Mouse (Mus musculus) hindbrain, embryonic 10.5 days (tissue): ENCODE measurements around the gene Gm525. TPM values are rescaled to one million over a fixed set of nuclear protein-coding genes. Genes with fewer than 3 reads are reported as not detected.
"Not testable (repeated sequence)": the region's sequence is repeated elsewhere in the genome, so short reads cannot be mapped to it uniquely, and the experiment has no call there.

Experiments
- DNase-seq: peaks from one replicate; pipeline ENCODE4 v3.0.0-alpha.2; 2017; ENCODE audit warnings: low spot score
- H3K27ac ChIP-seq: fragments of 300-500 bp; sonication (generic); 2 replicates; pipeline ENCODE4 v1.5.1; 2016; ENCODE audit warnings: mild to moderate bottlenecking, moderate library complexity
- H3K27me3 ChIP-seq: fragments of 300-500 bp; sonication (generic); 2 replicates; pipeline ENCODE4 v1.6.1; 2016; ENCODE audit warnings: mild to moderate bottlenecking; ENCODE audit not compliant: poor library complexity, insufficient read depth, severe bottlenecking
- H3K36me3 ChIP-seq: fragments of 300-500 bp; sonication (generic); 2 replicates; pipeline ENCODE4 v1.6.1; 2016; ENCODE audit warnings: mild to moderate bottlenecking, moderate library complexity
- H3K4me1 ChIP-seq: fragments of 300-500 bp; sonication (generic); replicated peaks from 2 replicates; pipeline ENCODE4 v1.6.1; 2016; ENCODE audit warnings: mild to moderate bottlenecking
- H3K4me3 ChIP-seq: fragments of 300-500 bp; sonication (generic); 2 replicates; pipeline ENCODE4 v1.5.1; 2016; ENCODE audit warnings: mild to moderate bottlenecking, moderate library complexity
- H3K9me3 ChIP-seq: fragments of 300-500 bp; sonication (generic); 2 replicates; pipeline ENCODE4 v1.6.1; 2016; ENCODE audit warnings: mild to moderate bottlenecking, moderate library complexity
- WGBS: fragments of 180-500 bp; shearing (Covaris S2); methylation state at CpG from one replicate; pipeline ENCODE4 v1.1.7; 2016; 5-methylcytosine and 5-hydroxymethylcytosine counted together
- polyA plus RNA-seq: library from polyadenylated mRNA; unstranded; fragments of >200 nt; fragmentation: Nextera tagmentation; extraction: Ambion mirVana; gene quantifications from 2 replicates; pipeline ENCODE4 v1.2.1, GENCODE M21; 2016

Gm525 gene
- polyA plus RNA-seq, 1 experiment from 2014 or later: not detected

GRCm38 (mm10) chr11:89084601-89085000 is 11.0 kb downstream of the Gm525 start:
- no peak overlapping the region for H3K27ac ChIP-seq
- H3K4me3 ChIP-seq: no peak overlapping the region
- DNase-seq: no peak
- peaks cover 6% of the 10 kb centered on the region; the same call in 1 of the 2 replicates for H3K4me1 ChIP-seq
- no peaks in the 10 kb centered on the region for H3K27me3 ChIP-seq
- WGBS: 48% methylated on average over 7 of the region's 7 CpGs
- no peaks in the 10 kb centered on the region for H3K9me3 ChIP-seq
- no peaks in the 10 kb centered on the region for H3K36me3 ChIP-seq

- Histone ChIP-seq H3K9me3 (no peaks in the 10 kb centered on the region), H3K36me3 (no peaks in the 10 kb centered on the region), H3K4me3 (no peak overlapping the region), H3K27ac (no peak overlapping the region), H3K27me3 (no peaks in the 10 kb centered on the region), H3K4me1 (peaks cover 6% of the 10 kb centered on the region; the same call in 1 of the 2 replicates)
- 70% methylated on average over 10 of the region's 10 CpGs for WGBS
- DNase-seq: no peak
These were observed 12.7 kb downstream of the Gm525 start for GRCm38 (mm10) chr11:89086208-89086809.

- no peaks in the 10 kb centered on the region for H3K27me3 ChIP-seq
- H3K4me1 ChIP-seq: peaks cover 6% of the 10 kb centered on the region; the same call in 1 of the 2 replicates
- 90% methylated on average over 4 of the region's 4 CpGs for WGBS
- H3K27ac ChIP-seq: no peak overlapping the region
- no peaks in the 10 kb centered on the region for H3K36me3 ChIP-seq
- no peak overlapping the region for H3K4me3 ChIP-seq
- no peaks in the 10 kb centered on the region for H3K9me3 ChIP-seq
- DNase-seq: no peak
These were observed 15.1 kb downstream of the Gm525 start for GRCm38 (mm10) chr11:89088754-89089153.

- H3K36me3 ChIP-seq, H3K27ac ChIP-seq, H3K4me1 ChIP-seq, H3K27me3 ChIP-seq, H3K9me3 ChIP-seq, H3K4me3 ChIP-seq, DNase-seq: not testable (repeated sequence)
- 88% methylated on average over 7 of the region's 7 CpGs for WGBS
These were observed 16.7 kb downstream of the Gm525 start for GRCm38 (mm10) chr11:89090359-89090758.

GRCm38 (mm10) chr11:89092714-89093113 is 19.1 kb downstream of the Gm525 start:
- 84% methylated on average over 9 of the region's 9 CpGs for WGBS
- DNase-seq: no peak

GRCm38 (mm10) chr11:89095306-89095705 is 21.7 kb downstream of the Gm525 start:
- DNase-seq: no peak
- H3K36me3 ChIP-seq: no peaks in the 10 kb centered on the region
- H3K27ac ChIP-seq: no peak overlapping the region
- WGBS: 80% methylated on average over 3 of the region's 3 CpGs
- no peaks in the 10 kb centered on the region; the same call in 1 of the 2 replicates for H3K27me3 ChIP-seq
- H3K4me3 ChIP-seq: no peak overlapping the region
- H3K4me1 ChIP-seq: peaks cover 1% of the 10 kb centered on the region
- H3K9me3 ChIP-seq: no peaks in the 10 kb centered on the region

More at GRCm38 (mm10) chr11:89092714-89093113, 19.1 kb downstream of the Gm525 start:
- no peaks in the 10 kb centered on the region for H3K36me3 ChIP-seq
- no peaks in the 10 kb centered on the region for H3K4me1 ChIP-seq
- H3K4me3 ChIP-seq: no peak overlapping the region
- H3K27me3 ChIP-seq: no peaks in the 10 kb centered on the region
- H3K9me3 ChIP-seq: no peaks in the 10 kb centered on the region
- H3K27ac ChIP-seq: no peak overlapping the region

GRCm38 (mm10) chr11:89097292-89097691 is 23.7 kb downstream of the Gm525 start:
- Histone ChIP-seq H3K4me1 (peaks cover 10% of the 10 kb centered on the region), H3K27me3 (peaks cover 15% of the 10 kb centered on the region)
- H3K9me3 ChIP-seq, DNase-seq, H3K36me3 ChIP-seq, H3K27ac ChIP-seq, H3K4me3 ChIP-seq: not testable (repeated sequence)
- 92% methylated on average over 10 of the region's 10 CpGs for WGBS

- H3K27ac ChIP-seq: no peak overlapping the region
- no peak for DNase-seq
- peaks cover 18% of the 10 kb centered on the region for H3K27me3 ChIP-seq
- 85% methylated on average over 17 of the region's 17 CpGs for WGBS
- H3K36me3 ChIP-seq: no peaks in the 10 kb centered on the region
- no peaks in the 10 kb centered on the region for H3K9me3 ChIP-seq
- no peak overlapping the region for H3K4me3 ChIP-seq
- H3K4me1 ChIP-seq: peaks cover 10% of the 10 kb centered on the region
These were observed 24.6 kb downstream of the Gm525 start for GRCm38 (mm10) chr11:89098083-89098835.

- no peaks in the 10 kb centered on the region for H3K36me3 ChIP-seq
- H3K9me3 ChIP-seq: no peaks in the 10 kb centered on the region
- no peak overlapping the region for H3K27ac ChIP-seq
- no peak overlapping the region for H3K4me3 ChIP-seq
- peaks cover 24% of the 10 kb centered on the region for H3K27me3 ChIP-seq
- no peak for DNase-seq
- WGBS: 77% methylated on average over 6 of the region's 6 CpGs
- H3K4me1 ChIP-seq: peaks cover 10% of the 10 kb centered on the region
These were observed 25.3 kb downstream of the Gm525 start for GRCm38 (mm10) chr11:89098930-89099329.

GRCm38 (mm10) chr11:89100403-89100802 is 26.8 kb downstream of the Gm525 start:
- Histone ChIP-seq H3K27ac (no peak overlapping the region), H3K4me1 (peaks cover 10% of the 10 kb centered on the region), H3K9me3 (no peaks in the 10 kb centered on the region), H3K36me3 (no peaks in the 10 kb centered on the region), H3K27me3 (peaks cover 24% of the 10 kb centered on the region), H3K4me3 (peak overlapping the region; percentile 36)
- WGBS: 1% methylated on average over 9 of the region's 9 CpGs
- peak; percentile 82 for DNase-seq

- Histone ChIP-seq H3K27ac (peak overlapping the region; percentile 35; the same call in 1 of the 2 replicates), H3K4me3 (peak overlapping the region; percentile 36), H3K9me3 (no peaks in the 10 kb centered on the region), H3K27me3 (peaks cover 24% of the 10 kb centered on the region), H3K36me3 (no peaks in the 10 kb centered on the region), H3K4me1 (peaks cover 10% of the 10 kb centered on the region)
- DNase-seq: no peak
- whole genome bisulfite sequencing: 41% methylated on average over 17 of the region's 17 CpGs
These were observed 27.2 kb downstream of the Gm525 start for GRCm38 (mm10) chr11:89100826-89101321.

- WGBS: 87% methylated on average over 14 of the region's 14 CpGs
- H3K4me1 ChIP-seq: peaks cover 10% of the 10 kb centered on the region
- peaks cover 24% of the 10 kb centered on the region for H3K27me3 ChIP-seq
- no peak overlapping the region for H3K4me3 ChIP-seq
- DNase-seq: no peak
- H3K27ac ChIP-seq: no peak overlapping the region
- H3K9me3 ChIP-seq: no peaks in the 10 kb centered on the region
- H3K36me3 ChIP-seq: no peaks in the 10 kb centered on the region
These were observed 29.5 kb downstream of the Gm525 start for GRCm38 (mm10) chr11:89103166-89103565.

GRCm38 (mm10) chr11:89105211-89105610 is 31.6 kb downstream of the Gm525 start:
- DNase-seq: no peak
- WGBS: 90% methylated on average over 8 of the region's 8 CpGs
- Histone ChIP-seq H3K4me1 (peaks cover 10% of the 10 kb centered on the region), H3K4me3 (no peak overlapping the region), H3K27ac (no peak overlapping the region), H3K27me3 (peaks cover 24% of the 10 kb centered on the region), H3K36me3 (no peaks in the 10 kb centered on the region), H3K9me3 (no peaks in the 10 kb centered on the region)
